Mouse (Mus musculus) lung, embryonic 14.5 days (tissue): ENCODE results near the gene Pdzd11. TPM values are rescaled to one million over a fixed set of nuclear protein-coding genes. Genes with fewer than 3 reads are reported as not detected.

Experiments
- ATAC-seq: fragments of 200-750 bp; cut with Nextera tagmentation; 2 replicates; pipeline ENCODE4 v1.8.0; 2017; ENCODE audit warnings: mild to moderate bottlenecking, moderate TSS enrichment, moderate library complexity; ENCODE audit not compliant: insufficient read depth
- DNase-seq: peaks from one replicate; pipeline ENCODE4 v3.0.0-alpha.2; 2015
- H3K27ac ChIP-seq: fragments of 300-500 bp; sonication (generic); 2 replicates; pipeline ENCODE4 v1.5.1; 2014; ENCODE audit warnings: low read depth, mild to moderate bottlenecking, moderate library complexity
- H3K27me3 ChIP-seq: fragments of 300-500 bp; sonication (generic); 2 replicates; pipeline ENCODE4 v1.6.1; 2014; ENCODE audit warnings: low read length, control low read depth; ENCODE audit not compliant: insufficient read depth
- H3K36me3 ChIP-seq: fragments of 300-500 bp; sonication (generic); 2 replicates; pipeline ENCODE4 v1.6.1; 2014; ENCODE audit warnings: control low read depth; ENCODE audit not compliant: insufficient read depth
- H3K4me1 ChIP-seq: fragments of 300-500 bp; sonication (generic); 2 replicates; pipeline ENCODE4 v1.6.1; 2014; ENCODE audit warnings: antibody characterized with exemption, control low read depth; ENCODE audit not compliant: insufficient read depth
- H3K4me2 ChIP-seq: fragments of 300-500 bp; sonication (generic); 2 replicates; pipeline ENCODE4 v1.6.1; 2014; ENCODE audit warnings: mild to moderate bottlenecking
- H3K4me3 ChIP-seq: fragments of 300-500 bp; sonication (generic); 2 replicates; pipeline ENCODE4 v1.5.1; 2014; ENCODE audit warnings: low read depth, low read length
- H3K9ac ChIP-seq: fragments of 300-500 bp; sonication (generic); 2 replicates; pipeline ENCODE4 v1.6.1; 2014
- H3K9me3 ChIP-seq: fragments of 300-500 bp; sonication (generic); 2 replicates; pipeline ENCODE4 v1.6.1; 2016; ENCODE audit warnings: low read depth, low read length, control low read depth
- CTCF ChIP-seq: IDR thresholded peaks from 2 replicates; pipeline ENCODE4 v1.5.1; 2016; ENCODE audit warnings: antibody characterized with exemption, low read depth
- WGBS: fragments of 180-500 bp; shearing (Covaris S2); extraction: QIAGEN DNeasy Blood & Tissue Kit; methylation state at CpG from one replicate; pipeline ENCODE4 v1.1.7; 2014; 5-methylcytosine and 5-hydroxymethylcytosine counted together
- polyA plus RNA-seq: library from polyadenylated mRNA; unstranded; fragments of >200 nt; fragmentation: Nextera tagmentation; extraction: Ambion mirVana; gene quantifications from 2 replicates; pipeline ENCODE4 v1.2.1, GENCODE M21; 2014

Pdzd11 gene
- 100 and 105 TPM in 2 replicates for polyA plus RNA-seq

GRCm38 (mm10) chrX:100625802-100626793 is at the start of gene Pdzd11:
Pdzd11 (minus strand) TSS chrX:100626568.
- Histone ChIP-seq H3K27ac (peak within 1 kb of the TSS; percentile 92), H3K4me1 (no peaks in the 10 kb centered on the region), H3K4me2 (peak within 1 kb of the TSS; percentile 64), H3K9me3 (no peaks in the 10 kb centered on the region), H3K9ac (peak within 1 kb of the TSS; percentile 77), H3K4me3 (peak within 1 kb of the TSS; percentile 59), H3K27me3 (no peaks in the 10 kb centered on the region), H3K36me3 (peaks cover 20% of the 10 kb centered on the region; the same call in 1 of the 2 replicates)
- 10% methylated on average over 61 of the region's 62 CpGs for WGBS
- DNase-seq: peak; percentile 96
- peak; percentile 100 for ATAC-seq
- no peak for TF ChIP-seq CTCF

- Histone ChIP-seq H3K9me3 (no peaks in the 10 kb centered on the region), H3K36me3 (0 out of 2 replicates have a peak, but pooled peaks cover 15% of the 10 kb centered on the region), H3K27me3 (no peaks in the 10 kb centered on the region; the same call in 1 of the 2 replicates), H3K4me2 (no peak overlapping the region), H3K27ac (no peak overlapping the region), H3K4me3 (no peak overlapping the region), H3K9ac (no peak overlapping the region), H3K4me1 (no peaks in the 10 kb centered on the region)
- no peak for DNase-seq
- 82% methylated on average over 2 of the region's 2 CpGs for WGBS
- no peak for ATAC-seq
- TF ChIP-seq CTCF: no peak
These were observed 38.5 kb upstream of the Pdzd11 start for GRCm38 (mm10) chrX:100664825-100665224.

- H3K4me1 ChIP-seq: no peaks in the 10 kb centered on the region
- TF ChIP-seq CTCF: no peak
- H3K27me3 ChIP-seq: no peaks in the 10 kb centered on the region
- H3K4me2 ChIP-seq: no peak overlapping the region
- H3K36me3 ChIP-seq: 0 out of 2 replicates have a peak, but pooled peaks cover 2% of the 10 kb centered on the region
- H3K27ac ChIP-seq: no peak overlapping the region
- no peak overlapping the region for H3K4me3 ChIP-seq
- DNase-seq (no peak), ATAC-seq (no peak)
- H3K9me3 ChIP-seq: no peaks in the 10 kb centered on the region
- H3K9ac ChIP-seq: no peak overlapping the region
These were observed 26.5 kb upstream of the Pdzd11 start for GRCm38 (mm10) chrX:100652848-100653247.

- ATAC-seq: no peak
- TF ChIP-seq CTCF: no peak
- Histone ChIP-seq H3K27me3 (no peaks in the 10 kb centered on the region), H3K36me3 (peaks cover 47% of the 10 kb centered on the region), H3K9me3 (no peaks in the 10 kb centered on the region), H3K4me2 (no peak overlapping the region), H3K4me3 (no peak overlapping the region), H3K27ac (no peak overlapping the region), H3K4me1 (no peaks in the 10 kb centered on the region), H3K9ac (no peak overlapping the region)
- DNase-seq: no peak
- 88% methylated on average over 8 of the region's 8 CpGs for WGBS
These were observed 12.1 kb upstream of the Pdzd11 start for GRCm38 (mm10) chrX:100638477-100638876.

- Histone ChIP-seq H3K27ac (no peak overlapping the region), H3K4me1 (no peaks in the 10 kb centered on the region), H3K4me3 (no peak overlapping the region), H3K9me3 (no peaks in the 10 kb centered on the region), H3K27me3 (no peaks in the 10 kb centered on the region), H3K36me3 (0 out of 2 replicates have a peak, but pooled peaks cover 5% of the 10 kb centered on the region), H3K4me2 (no peak overlapping the region), H3K9ac (no peak overlapping the region)
- no peak for ATAC-seq
- no peak for DNase-seq
- no peak for TF ChIP-seq CTCF
- 92% methylated on average over 2 of the region's 2 CpGs for WGBS
These were observed 2.7 kb upstream of the Pdzd11 start for GRCm38 (mm10) chrX:100629076-100629475.

- Histone ChIP-seq H3K27ac (peak within 1 kb of the TSS; percentile 92), H3K36me3 (peaks cover 20% of the 10 kb centered on the region; the same call in 1 of the 2 replicates), H3K27me3 (no peaks in the 10 kb centered on the region), H3K9me3 (no peaks in the 10 kb centered on the region), H3K4me3 (peak within 1 kb of the TSS; percentile 59), H3K4me1 (no peaks in the 10 kb centered on the region), H3K4me2 (peak within 1 kb of the TSS; percentile 64), H3K9ac (peak within 1 kb of the TSS; percentile 77)
- no peak for DNase-seq
- no peak for TF ChIP-seq CTCF
- ATAC-seq: no peak
- 21% methylated on average over 3 of the region's 3 CpGs for WGBS
These were observed 894 bp downstream of the Pdzd11 start, which contains the start of gene Kif4 for GRCm38 (mm10) chrX:100625546-100625801. Kif4 (plus strand) TSS chrX:100625737.

GRCm38 (mm10) chrX:100625146-100625545 is 1.2 kb downstream of the Pdzd11 start:
- Histone ChIP-seq H3K4me3 (peak overlapping the region; percentile 59), H3K9me3 (no peaks in the 10 kb centered on the region), H3K4me2 (peak overlapping the region; percentile 64), H3K27ac (no peak overlapping the region), H3K36me3 (peaks cover 20% of the 10 kb centered on the region; the same call in 1 of the 2 replicates), H3K4me1 (no peaks in the 10 kb centered on the region), H3K27me3 (no peaks in the 10 kb centered on the region), H3K9ac (peak overlapping the region; percentile 61)
- WGBS: 31% methylated on average over 7 of the region's 7 CpGs
- DNase-seq (peak; percentile 13), ATAC-seq (no peak)
- no peak for TF ChIP-seq CTCF
